Mouse (Mus musculus): ENCODE measurements around the gene Ddx49.

- TF ChIP-seq CTCF (IDR thresholded peaks at IDR 0.05; ENCODE audit: insufficient read depth, low read depth, low read length) (no peak), POLR2A (IDR thresholded peaks at IDR 0.05; ENCODE audit: insufficient read depth, low read depth, low read length) (no peak)
Measured at GRCm38 (mm10) chr8:70293988-70294405, 8.3 kb downstream of the Ddx49 start.

Data from olfactory bulb, adult 2 months (tissue).